Mouse (Mus musculus): ENCODE measurements around the gene F3.
A peak's percentile ranks its signal among the peaks of the same experiment; 100 is the strongest.

The F3 gene

DNA sequence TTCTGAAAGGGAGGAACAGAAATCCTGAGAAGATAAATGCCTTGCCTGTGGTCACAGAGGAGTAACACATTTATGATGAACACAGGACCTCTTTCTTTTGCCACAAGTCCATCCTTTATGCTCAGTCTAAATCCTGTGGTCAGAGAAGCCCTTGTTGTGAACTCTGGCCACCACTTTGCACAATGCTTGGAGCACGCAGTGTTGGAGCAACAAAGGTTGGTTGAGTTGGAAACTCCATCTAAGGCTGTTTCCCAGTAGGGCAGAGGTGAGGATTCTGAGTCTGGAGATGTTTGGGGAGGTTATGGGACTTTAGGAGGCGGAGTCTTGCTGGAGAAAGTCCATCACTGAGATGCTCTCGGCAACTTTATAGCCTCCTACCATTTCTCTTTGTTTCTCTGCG, 16.2 kb upstream of the F3 start:
- no peak for DNase-seq (ENCODE audit: low spot score)

- DNase-seq (ENCODE audit: low spot score): no peak
These were observed 12.3 kb upstream of the F3 start for GRCm38 (mm10) chr3:121710894-121711531.

DNA sequence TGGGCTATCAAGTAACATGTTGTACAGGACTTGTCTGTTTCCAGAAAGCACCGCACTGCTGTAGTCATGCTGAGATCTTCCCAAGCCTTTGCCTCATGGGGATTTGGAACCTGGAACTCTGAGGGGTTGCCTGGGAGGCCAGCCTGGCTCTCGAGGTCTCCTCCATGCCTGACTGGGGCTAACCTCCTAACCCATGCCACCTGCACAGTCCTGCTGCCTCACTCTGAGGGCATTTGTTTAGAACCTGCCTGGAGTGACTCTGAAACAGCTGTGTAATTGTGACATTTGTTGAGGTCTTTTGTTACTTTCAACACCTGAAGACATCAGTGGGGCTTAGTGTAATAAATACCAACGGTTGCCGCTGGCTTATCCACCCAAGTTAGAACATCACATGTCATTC, 11.1 kb upstream of the F3 start:
- no peak for DNase-seq (ENCODE audit: low spot score)

- DNase-seq (ENCODE audit: low spot score): no peak
These were observed 10.1 kb upstream of the F3 start for GRCm38 (mm10) chr3:121713151-121713701.

GRCm38 (mm10) chr3:121713816-121714215, 9.5 kb upstream of the F3 start:
- no peak for DNase-seq (ENCODE audit: low spot score)

DNA sequence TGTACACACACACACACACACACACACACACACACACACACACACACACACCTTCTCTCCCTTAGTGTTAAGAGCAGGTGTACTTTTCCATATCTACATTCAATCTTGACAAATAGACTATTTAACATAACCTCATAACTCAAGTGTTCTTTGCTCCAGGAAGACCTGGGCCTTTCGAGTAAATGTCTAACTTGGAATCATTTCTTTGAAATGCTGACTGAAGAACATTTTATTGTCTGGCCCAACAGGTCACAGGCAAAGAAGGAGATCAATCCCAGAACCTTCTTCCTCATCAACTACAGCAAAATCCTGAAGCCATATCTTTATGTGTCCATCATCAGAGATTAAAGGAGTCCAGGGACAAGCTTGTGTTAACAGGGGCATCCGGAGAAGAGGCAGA, 8.9 kb upstream of the F3 start:
- no peak for DNase-seq (ENCODE audit: low spot score)

GRCm38 (mm10) chr3:121715336-121715735, 8.0 kb upstream of the F3 start:
- no peak for DNase-seq (ENCODE audit: low spot score)

DNA sequence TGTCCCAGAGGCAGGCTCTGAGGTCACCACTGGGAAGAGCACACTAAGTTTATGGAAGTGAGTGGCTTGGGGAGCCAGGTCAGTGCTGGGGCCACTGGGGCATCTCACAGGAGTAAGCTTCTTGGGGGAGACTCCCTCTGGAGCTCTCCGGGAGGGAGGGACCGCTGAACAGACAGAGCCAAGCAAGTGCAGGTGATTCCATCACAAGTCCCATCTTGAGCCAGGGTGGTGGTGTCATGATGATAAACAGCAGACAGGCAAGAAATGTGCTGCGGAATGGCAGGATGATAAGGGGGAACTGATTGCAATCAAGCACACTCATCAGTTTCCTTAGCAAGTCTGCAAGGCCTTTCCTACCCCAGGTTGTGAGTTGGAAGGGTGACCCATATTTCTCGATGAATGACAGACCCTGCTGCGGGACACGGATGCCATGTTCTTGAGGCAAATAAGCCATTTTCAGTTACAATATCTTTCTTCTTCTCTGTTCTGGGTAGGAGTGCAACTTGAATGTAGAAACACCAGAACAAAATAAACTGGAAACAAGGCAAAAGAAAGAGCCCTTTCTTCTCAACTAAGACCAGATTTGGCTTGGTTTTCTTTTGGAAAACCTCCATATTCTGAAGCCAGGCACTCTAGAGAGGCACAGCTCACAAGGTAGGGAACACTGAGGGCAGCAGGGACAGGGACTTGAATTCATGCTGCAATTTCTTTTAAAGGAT, 7.4 kb upstream of the F3 start:
- no peak for DNase-seq (ENCODE audit: low spot score)

DNA sequence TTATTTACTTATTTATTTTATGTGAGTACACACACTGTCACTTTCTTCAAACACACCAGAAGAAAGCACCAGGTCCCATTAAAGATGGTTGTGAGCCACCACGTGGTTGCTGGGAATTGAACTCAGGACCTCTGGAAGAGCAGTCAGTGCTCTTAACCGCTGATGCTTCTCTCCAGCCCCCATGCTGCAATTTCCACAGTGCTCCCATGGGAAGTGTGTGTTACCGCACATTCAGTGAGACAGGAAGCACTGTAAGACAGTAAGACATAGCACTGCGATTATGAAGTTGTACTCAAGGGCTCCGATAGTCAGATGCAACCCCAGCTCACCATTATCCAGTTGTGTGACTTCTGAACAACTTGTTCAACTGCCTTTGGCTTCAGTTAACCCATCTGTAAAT, 6.9 kb upstream of the F3 start:
- no peak for DNase-seq (ENCODE audit: low spot score)

DNA sequence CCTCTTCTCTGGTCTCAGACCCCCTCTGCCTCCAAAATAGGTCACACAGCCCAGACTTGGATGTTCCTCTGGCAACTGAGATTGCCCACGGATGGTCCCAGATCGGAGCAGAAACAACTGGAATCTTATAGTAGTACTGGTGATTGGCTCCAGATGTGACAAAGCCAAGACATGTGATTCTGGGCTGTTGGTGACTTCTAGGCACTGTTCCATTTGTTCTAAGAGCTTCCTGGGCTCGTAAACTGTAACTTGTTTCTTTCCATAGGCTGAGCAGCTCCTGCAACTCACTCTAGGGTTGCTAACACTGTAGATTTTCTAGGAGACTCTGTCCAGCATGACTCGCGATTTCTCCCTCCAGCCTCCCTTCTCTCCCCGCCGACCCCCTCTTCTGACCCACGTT, 4.7 kb upstream of the F3 start:
- DNase-seq (ENCODE audit: low spot score): no peak

- DNase-seq (ENCODE audit: low spot score): no peak
These were observed 3.6 kb upstream of the F3 start for GRCm38 (mm10) chr3:121719701-121720100.

GRCm38 (mm10) chr3:121720801-121721690, 2.3 kb upstream of the F3 start:
- no peak for DNase-seq (ENCODE audit: low spot score)

GRCm38 (mm10) chr3:121721691-121722070, 1.7 kb upstream of the F3 start:
- DNase-seq (ENCODE audit: low spot score): no peak

DNA sequence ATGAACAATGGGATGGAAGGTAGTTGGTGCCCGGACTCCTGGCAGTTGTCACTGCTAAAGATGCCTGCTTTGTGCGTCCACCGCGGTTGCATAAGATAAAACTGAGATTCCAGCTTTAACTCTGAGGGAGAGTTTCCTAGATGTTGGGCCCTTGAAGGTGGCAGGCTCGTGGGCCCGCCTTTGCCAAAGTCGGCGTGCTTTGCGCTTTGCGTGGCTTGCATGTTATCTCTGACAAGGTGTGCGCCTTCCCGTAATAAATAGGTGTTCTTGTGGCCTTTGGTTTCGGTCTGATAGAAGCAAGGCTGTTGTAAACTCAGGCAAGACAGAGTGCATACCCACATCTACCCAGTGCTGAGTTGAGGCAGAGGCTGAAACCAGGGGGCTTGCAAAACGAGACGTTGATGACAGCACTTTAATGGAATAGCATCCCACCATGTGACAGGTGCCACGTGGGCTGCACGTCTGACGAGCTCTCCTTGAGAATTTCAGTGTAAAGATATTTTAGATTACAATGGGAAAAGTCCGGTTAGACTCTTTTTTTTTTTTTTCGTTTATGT, 709 bp downstream of the F3 start:
- no peak for DNase-seq (ENCODE audit: low spot score)

- DNase-seq (ENCODE audit: low spot score): no peak
These were observed 1.2 kb downstream of the F3 start for GRCm38 (mm10) chr3:121724553-121724952.

DNA sequence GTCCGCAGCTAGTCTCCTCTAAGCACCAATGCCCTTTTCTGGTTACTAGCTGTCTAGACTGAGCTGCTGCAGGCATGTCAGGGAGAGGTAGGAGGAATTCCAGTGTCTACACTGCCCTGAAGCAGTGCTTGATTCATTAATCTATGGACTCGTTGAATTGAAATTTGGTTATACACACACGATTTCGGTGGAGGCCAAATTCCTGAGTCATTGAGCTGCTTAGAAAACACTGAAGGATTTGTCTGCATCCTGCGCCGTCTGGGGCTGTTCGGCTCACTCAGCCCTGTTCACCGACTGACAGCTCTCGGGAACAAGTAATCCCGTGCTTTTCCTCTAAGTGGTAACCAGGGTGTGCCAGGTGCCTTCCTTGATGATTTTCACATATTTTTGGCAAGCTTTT, 2.3 kb downstream of the F3 start:
- DNase-seq (ENCODE audit: low spot score): no peak

DNA sequence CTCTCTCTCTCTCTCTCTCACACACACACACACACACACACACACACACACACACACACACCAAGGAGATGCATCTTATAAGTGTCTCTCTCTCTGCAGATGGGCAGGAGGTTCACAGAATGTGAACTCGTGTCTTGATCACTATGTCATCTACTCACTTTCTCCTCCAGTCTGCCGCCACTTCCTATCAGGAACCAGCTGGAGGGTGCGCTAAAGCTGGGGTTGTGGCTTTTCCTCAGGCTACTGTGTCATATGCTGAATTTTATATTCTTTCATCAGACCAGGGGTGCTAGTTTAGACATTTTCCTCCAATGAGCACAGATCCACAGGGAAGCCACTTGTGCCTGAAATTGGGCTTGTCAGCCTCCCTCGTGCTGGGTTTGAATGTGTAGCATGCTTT, 6.3 kb downstream of the F3 start:
- DNase-seq (ENCODE audit: low spot score): no peak

DNA sequence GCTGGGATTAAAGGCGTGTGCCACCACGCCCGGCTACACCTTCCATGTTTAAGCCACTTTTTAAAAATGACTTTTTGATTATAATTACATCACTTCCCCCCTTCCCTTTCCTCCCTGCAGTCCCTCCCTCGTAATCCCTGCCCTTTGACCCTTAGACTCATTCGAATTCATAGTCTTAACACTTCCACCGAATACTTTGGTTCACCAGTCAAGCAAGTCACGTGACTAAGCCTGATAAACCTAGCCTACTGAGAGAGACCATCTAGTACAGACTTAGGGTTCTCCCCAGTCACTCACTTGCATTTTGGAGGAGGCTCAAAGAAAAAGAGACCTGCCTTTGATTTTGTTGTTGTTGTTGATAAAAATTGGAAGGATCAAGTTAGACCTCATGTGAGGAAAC, 12.2 kb downstream of the F3 start:
- no peak for DNase-seq (ENCODE audit: low spot score)

- peak; percentile 70 for DNase-seq (ENCODE audit: low spot score)
These were observed 12.8 kb downstream of the F3 start for GRCm38 (mm10) chr3:121736025-121736744.

DNA sequence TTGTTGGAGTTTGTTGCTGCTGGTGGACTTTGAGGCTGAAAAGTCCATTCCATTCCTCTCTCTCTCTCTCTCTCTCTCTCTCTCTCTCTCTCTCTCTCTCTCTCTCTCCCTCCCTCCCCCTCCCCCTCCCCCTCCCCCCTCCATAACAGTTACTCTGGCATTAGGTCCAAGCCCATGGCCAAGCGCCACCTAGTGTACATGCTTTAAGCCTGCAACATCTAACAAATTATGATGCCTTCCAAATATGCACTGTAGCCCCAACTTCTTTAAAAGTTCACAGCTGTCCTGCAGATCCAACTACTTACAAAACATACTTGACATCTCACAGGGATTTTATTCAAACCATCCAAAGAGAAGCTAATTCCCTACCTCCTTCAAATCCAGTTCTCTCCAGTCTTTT, 14.1 kb downstream of the F3 start:
- DNase-seq (ENCODE audit: low spot score): no peak

DNA sequence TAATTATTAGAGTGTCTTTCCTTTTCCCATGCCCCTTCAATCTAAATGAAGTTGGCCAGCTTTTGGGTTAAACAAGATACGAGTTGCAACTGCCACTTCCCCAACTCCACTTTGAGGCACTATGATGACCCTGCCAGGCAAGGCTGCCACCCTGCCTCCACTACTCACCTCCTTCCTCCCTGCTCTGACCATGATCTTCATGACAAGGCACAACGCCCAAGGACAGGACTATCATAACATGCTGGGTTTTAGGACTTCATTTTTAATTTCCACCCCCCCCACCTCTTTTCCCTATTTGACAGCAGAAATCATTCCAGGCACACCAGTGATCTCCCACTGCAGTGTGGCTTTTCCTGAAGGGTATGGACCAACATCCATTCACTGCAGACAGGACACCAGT, 14.6 kb downstream of the F3 start:
- no peak for DNase-seq (ENCODE audit: low spot score)
